22 mouse cellular contexts compared by ENCODE assay signal in the genomic region with DNA sequence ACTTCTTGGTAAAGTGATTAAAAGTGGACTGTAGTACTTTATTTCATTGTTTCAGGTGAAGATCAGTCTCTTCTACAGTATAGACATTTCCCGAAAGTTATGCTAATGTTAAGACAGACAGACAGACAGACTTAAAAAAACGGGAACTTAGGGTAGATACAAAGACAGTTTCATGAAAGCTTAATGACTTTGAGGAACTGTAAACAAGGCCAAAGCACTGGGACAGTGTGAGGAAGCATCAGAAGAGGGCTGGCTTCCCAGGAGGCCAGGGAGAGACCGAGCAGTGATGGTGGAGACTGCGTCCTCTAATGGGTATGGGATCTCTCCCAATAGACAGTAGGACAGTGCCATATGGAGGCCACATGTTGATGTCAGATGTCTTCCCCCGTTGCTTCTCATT.
DNase-seq lines count a peak whose midpoint lies in the region; ATAC-seq lines count a peak whose summit lies in the region.
"Had no signal": no experiment of that assay in that cellular context is flagged by ENCODE, and none has a peak within 500 bp of the region (broad histone marks: within the 10 kb centered on the region; RNA-seq: fewer than 3 reads in every experiment).

No protein-coding gene starts in this region.

- DNase-seq in forebrain, embryonic 11.5 days (ENCODE audit: low spot score), result peak; percentile 20
- peak; percentile 78 for DNase-seq in MEL-GATA-1-ER (ENCODE audit: extremely low read depth, low read depth)
- no peak for DNase-seq in T-cell, adult 2 months (ENCODE audit: low spot score)
- DNase-seq in adrenal gland, postnatal 10 days, result no peak
- DNase-seq: gastrocnemius, postnatal 36 days; layer of hippocampus, postnatal 36 days; lung, embryonic 14.5 days; lung, postnatal 36 days; right cerebral cortex, postnatal 25 days; thymus, postnatal 14 days had no signal

- no peaks in the 10 kb centered on the region for H3K4me1 ChIP-seq in forebrain, embryonic 11.5 days (replicated peaks; ENCODE audit: control insufficient read depth, insufficient read depth, low read length)
- no peaks in the 10 kb centered on the region for H3K4me1 ChIP-seq in forebrain, embryonic 13.5 days
- H3K4me1 ChIP-seq: midbrain, embryonic 13.5 days had no signal

- no peaks in the 10 kb centered on the region for H3K9me3 ChIP-seq in forebrain, embryonic 11.5 days (ENCODE audit: control insufficient read depth, low read length)
- H3K9me3 ChIP-seq in forebrain, embryonic 13.5 days (replicated peaks), result no peaks in the 10 kb centered on the region
- H3K9me3 ChIP-seq: embryonic facial prominence, embryonic 12.5 days; heart, embryonic 10.5 days; kidney, embryonic 15.5 days; limb, embryonic 13.5 days had no signal

- no peak overlapping the region for H3K9ac ChIP-seq in forebrain, embryonic 11.5 days (ENCODE audit: low read length)
- no peak overlapping the region for H3K9ac ChIP-seq in forebrain, embryonic 13.5 days
- H3K9ac ChIP-seq: embryonic facial prominence, embryonic 12.5 days; kidney, embryonic 15.5 days; limb, embryonic 13.5 days; lung, embryonic 14.5 days; midbrain, embryonic 13.5 days had no signal

- no peaks in the 10 kb centered on the region for H3K36me3 ChIP-seq in forebrain, embryonic 11.5 days (ENCODE audit: control insufficient read depth, insufficient read depth, low read length)
- H3K36me3 ChIP-seq in forebrain, embryonic 13.5 days (ENCODE audit: poor library complexity, severe bottlenecking), result no peaks in the 10 kb centered on the region
- H3K36me3 ChIP-seq: embryonic facial prominence, embryonic 12.5 days; heart, embryonic 10.5 days; kidney, embryonic 15.5 days; midbrain, embryonic 13.5 days had no signal

- H3K27ac ChIP-seq in forebrain, embryonic 11.5 days (ENCODE audit: low read depth, low read length), result no peak overlapping the region
- no peak overlapping the region for H3K27ac ChIP-seq in forebrain, embryonic 13.5 days
- H3K27ac ChIP-seq: embryonic facial prominence, embryonic 12.5 days; heart, embryonic 10.5 days; kidney, embryonic 15.5 days; limb, embryonic 13.5 days; midbrain, embryonic 13.5 days had no signal

- H3K4me2 ChIP-seq in forebrain, embryonic 11.5 days (ENCODE audit: low read depth, low read length, severe bottlenecking), result no peak overlapping the region
- H3K4me2 ChIP-seq in forebrain, embryonic 13.5 days, result no peak overlapping the region
- H3K4me2 ChIP-seq: embryonic facial prominence, embryonic 12.5 days; kidney, embryonic 15.5 days; limb, embryonic 13.5 days; lung, embryonic 14.5 days; midbrain, embryonic 13.5 days had no signal

- no peaks in the 10 kb centered on the region for H3K27me3 ChIP-seq in forebrain, embryonic 11.5 days (ENCODE audit: control insufficient read depth, insufficient read depth, low read length)
- no peaks in the 10 kb centered on the region for H3K27me3 ChIP-seq in forebrain, embryonic 13.5 days
- H3K27me3 ChIP-seq: CH12.LX; embryonic facial prominence, embryonic 12.5 days; kidney, embryonic 15.5 days; midbrain, embryonic 13.5 days had no signal

- 91% methylated on average over 5 of the region's 5 CpGs for WGBS in forebrain, embryonic 11.5 days
- WGBS in forebrain, embryonic 13.5 days, result 94% methylated on average over 5 of the region's 5 CpGs

- no peak for ATAC-seq in forebrain, embryonic 11.5 days (replicated peaks; ENCODE audit: low FRiP score)
- no peak for ATAC-seq in forebrain, embryonic 13.5 days
- peak; percentile 89 for ATAC-seq in granulocyte monocyte progenitor cell, adult 5-6 weeks (replicated peaks; ENCODE audit: poor library complexity, severe bottlenecking)
- ATAC-seq in megakaryocyte, adult 5-6 weeks (ENCODE audit: poor library complexity, severe bottlenecking), result peak; percentile 90
- ATAC-seq in erythroblast, adult 5-6 weeks (replicated peaks; ENCODE audit: low FRiP score, poor library complexity, severe bottlenecking), result no peak
- ATAC-seq: forebrain, embryonic 16.5 days; midbrain, embryonic 13.5 days had no signal

- H3K4me3 ChIP-seq in forebrain, embryonic 11.5 days (ENCODE audit: low read depth, low read length), result no peak overlapping the region
- H3K4me3 ChIP-seq in forebrain, embryonic 13.5 days, result no peak overlapping the region
- H3K4me3 ChIP-seq: embryonic facial prominence, embryonic 12.5 days; heart, embryonic 10.5 days; kidney, embryonic 15.5 days; limb, embryonic 13.5 days; midbrain, embryonic 13.5 days; myocyte had no signal

Comparison
In these comparisons a context has a peak if more than half of its experiments do, and no peak if none do; other contexts are left out.
1. ATAC-seq: peak in granulocyte monocyte progenitor cell, adult 5-6 weeks (single experiment) and megakaryocyte, adult 5-6 weeks (single experiment); none in forebrain, embryonic 11.5 days (single experiment), forebrain, embryonic 13.5 days (single experiment) and erythroblast, adult 5-6 weeks (single experiment).
2. DNase-seq: peak in forebrain, embryonic 11.5 days (single experiment) and MEL-GATA-1-ER (single experiment); none in T-cell, adult 2 months (single experiment) and adrenal gland, postnatal 10 days (single experiment).